Mouse (Mus musculus) E14TG2a.4 (cell line): ENCODE measurements around the gene Commd8.

Source experiments
- CTCF ChIP-seq: conservative IDR thresholded peaks from 2 replicates; pipeline ENCODE4 v1.5.1; 2014; ENCODE audit warnings: low read length
- NANOG ChIP-seq: IDR thresholded peaks from 2 replicates; pipeline ENCODE4 v1.6.1; 2014; ENCODE audit warnings: borderline replicate concordance, low read length, mixed read lengths
- POU5F1 ChIP-seq: IDR thresholded peaks from 2 replicates; pipeline ENCODE4 v1.6.1; 2014; ENCODE audit warnings: low read length, borderline replicate concordance

DNA sequence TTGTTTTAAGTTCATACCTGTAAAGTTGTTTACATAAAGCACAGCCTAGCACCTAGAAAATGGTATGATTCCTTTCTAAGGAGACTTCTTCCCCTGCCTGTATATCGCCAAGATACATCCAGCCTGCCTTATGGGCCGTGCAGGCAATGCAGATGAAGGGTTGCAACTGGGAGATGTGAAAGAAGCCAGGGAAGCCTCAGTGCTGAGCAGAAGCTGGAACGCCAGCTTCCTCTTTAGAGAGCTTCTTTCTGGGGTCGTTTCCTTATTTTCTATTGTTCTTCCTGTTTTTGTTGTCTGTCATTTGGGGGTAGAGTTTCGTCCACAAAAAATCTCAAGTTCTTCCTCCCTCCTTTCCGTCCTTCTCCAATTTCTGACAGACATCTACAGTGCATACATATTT is 2.1 kb upstream of the Commd8 start:
- TF ChIP-seq CTCF (no peak), POU5F1 (no peak), NANOG (no peak)
